Mouse (Mus musculus) kidney, adult 8-10 months (tissue): Measurements from ENCODE around the gene Ppp3ca.
"Not testable (repeated sequence)": the region's sequence is repeated elsewhere in the genome, so short reads cannot be mapped to it uniquely, and the experiment has no call there.

Source experiments
- DNase-seq, 2 experiments: peaks; one replicate each; pipeline ENCODE4 v3.0.0; 2022

Ppp3ca gene

GRCm38 (mm10) chr3:136688101-136688586 lies 18.2 kb downstream of the Ppp3ca start:
- DNase-seq, result no peak

GRCm38 (mm10) chr3:136689793-136690543 lies 20.0 kb downstream of the Ppp3ca start:
- no peak for DNase-seq

- no peak for DNase-seq
Measured at GRCm38 (mm10) chr3:136691984-136692383, 22.1 kb downstream of the Ppp3ca start.

- no peak for DNase-seq
Measured at GRCm38 (mm10) chr3:136693547-136693946, 23.6 kb downstream of the Ppp3ca start.

- peak; percentile 24 to 42 for DNase-seq
Measured at GRCm38 (mm10) chr3:136697626-136698191, 27.8 kb downstream of the Ppp3ca start.

- not testable (repeated sequence) for DNase-seq
Measured at GRCm38 (mm10) chr3:136699711-136700110, 29.8 kb downstream of the Ppp3ca start.

- DNase-seq, result no peak
Measured at GRCm38 (mm10) chr3:136700447-136701009, 30.6 kb downstream of the Ppp3ca start.

- no peak for DNase-seq
Measured at GRCm38 (mm10) chr3:136702861-136703260, 32.9 kb downstream of the Ppp3ca start.

GRCm38 (mm10) chr3:136704515-136705247 lies 34.8 kb downstream of the Ppp3ca start:
- DNase-seq, result no peak

GRCm38 (mm10) chr3:136706048-136706447 lies 36.1 kb downstream of the Ppp3ca start:
- no peak for DNase-seq

- no peak for DNase-seq
Measured at GRCm38 (mm10) chr3:136706771-136707170, 36.8 kb downstream of the Ppp3ca start.

- no peak for DNase-seq
Measured at GRCm38 (mm10) chr3:136707222-136708019, 37.5 kb downstream of the Ppp3ca start.

- DNase-seq, result no peak
Measured at GRCm38 (mm10) chr3:136708230-136708629, 38.3 kb downstream of the Ppp3ca start.

- no peak for DNase-seq
Measured at GRCm38 (mm10) chr3:136710310-136710906, 40.5 kb downstream of the Ppp3ca start.

GRCm38 (mm10) chr3:136714307-136715039 lies 44.5 kb downstream of the Ppp3ca start:
- DNase-seq, result no peak

- no peak for DNase-seq
Measured at GRCm38 (mm10) chr3:136716247-136716646, 46.3 kb downstream of the Ppp3ca start.

- DNase-seq, result no peak
Measured at GRCm38 (mm10) chr3:136718412-136718811, 48.5 kb downstream of the Ppp3ca start.

- no peak for DNase-seq
Measured at GRCm38 (mm10) chr3:136721241-136721640, 51.3 kb downstream of the Ppp3ca start.

GRCm38 (mm10) chr3:136721804-136722427 lies 52.0 kb downstream of the Ppp3ca start:
- DNase-seq, result no peak

GRCm38 (mm10) chr3:136722493-136722892 lies 52.6 kb downstream of the Ppp3ca start:
- no peak for DNase-seq
